Mouse (Mus musculus) spleen, adult 2 months (tissue): ENCODE data around the gene Fbxl17.

ENCODE experiments used
- CTCF ChIP-seq: fragments of 200-500 bp; IDR thresholded peaks from 2 replicates; pipeline ENCODE4 v1.5.1; 2011; ENCODE audit warnings: mild to moderate bottlenecking, inconsistent platforms; ENCODE audit not compliant: insufficient read depth, insufficient read length, insufficient replicate concordance; ENCODE audit errors: extremely low read depth
- POLR2A ChIP-seq: fragments of 200-500 bp; IDR thresholded peaks from 2 replicates; pipeline ENCODE4 v1.6.1; 2011; ENCODE audit warnings: low read depth, low read length, inconsistent platforms

GRCm38 (mm10) chr17:63399816-63400215 is 100.0 kb downstream of the Fbxl17 start:
- TF ChIP-seq CTCF (no peak), POLR2A (no peak)
